Mouse (Mus musculus) bone marrow macrophage, adult 2 months (primary cell): ENCODE measurements around the gene Cyp24a1.
"Not testable (repeated sequence)": the region's sequence is repeated elsewhere in the genome, so short reads cannot be mapped to it uniquely, and the experiment has no call there.

ENCODE experiments used
- CTCF ChIP-seq: IDR thresholded peaks from 2 replicates; pipeline ENCODE4 v1.5.1; 2012; ENCODE audit warnings: low read depth, mild to moderate bottlenecking, low read length, moderate library complexity
- POLR2A ChIP-seq: IDR thresholded peaks from 2 replicates; pipeline ENCODE4 v1.6.1; 2012; ENCODE audit warnings: mild to moderate bottlenecking, low read depth, low read length, borderline replicate concordance

DNA sequence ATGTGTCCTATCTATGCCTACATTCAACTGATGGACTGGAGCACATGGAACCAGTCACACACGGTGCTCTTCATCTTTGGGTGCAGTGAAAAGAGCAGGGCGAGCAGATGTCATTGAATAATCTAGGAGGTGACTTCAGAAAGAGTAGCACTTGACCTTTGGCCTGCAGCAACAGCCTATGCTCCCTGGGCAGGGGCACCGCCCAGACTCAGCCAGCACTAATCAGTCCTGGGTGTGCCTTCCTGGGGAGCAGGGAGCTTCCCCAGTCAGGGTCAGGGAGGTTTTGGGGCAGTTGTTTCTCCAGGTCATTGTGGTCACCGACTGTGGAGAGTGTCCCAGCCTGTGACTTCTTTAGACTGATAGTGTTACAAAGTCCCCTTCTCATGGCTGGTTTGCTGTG, 43.1 kb downstream of the Cyp24a1 start:
- not testable (repeated sequence) for TF ChIP-seq CTCF, POLR2A
